Mouse (Mus musculus): ENCODE measurements around the gene Sdhc.

- no peak for TF ChIP-seq CTCF (IDR thresholded peaks at IDR 0.05; ENCODE audit: low read depth)
- TF ChIP-seq EP300 (IDR thresholded peaks at IDR 0.05; ENCODE audit: low read depth), result no peak
Observed at GRCm38 (mm10) chr1:171110659-171111019, 39.8 kb downstream of the Sdhc start.

Measured in heart, postnatal 0 days (tissue).